Mouse (Mus musculus): ENCODE measurements around the gene Fbxw11.
"Not testable (repeated sequence)": the region's sequence is repeated elsewhere in the genome, so short reads cannot be mapped to it uniquely, and the experiment has no call there.

Fbxw11 gene

GRCm38 (mm10) chr11:32677811-32678210 lies 35.3 kb downstream of the Fbxw11 start:
- no peak for DNase-seq

- not testable (repeated sequence) for DNase-seq
Measured at GRCm38 (mm10) chr11:32679091-32679490, 36.6 kb downstream of the Fbxw11 start.

GRCm38 (mm10) chr11:32680014-32680413 lies 37.5 kb downstream of the Fbxw11 start:
- DNase-seq = peak; percentile 57

DNA sequence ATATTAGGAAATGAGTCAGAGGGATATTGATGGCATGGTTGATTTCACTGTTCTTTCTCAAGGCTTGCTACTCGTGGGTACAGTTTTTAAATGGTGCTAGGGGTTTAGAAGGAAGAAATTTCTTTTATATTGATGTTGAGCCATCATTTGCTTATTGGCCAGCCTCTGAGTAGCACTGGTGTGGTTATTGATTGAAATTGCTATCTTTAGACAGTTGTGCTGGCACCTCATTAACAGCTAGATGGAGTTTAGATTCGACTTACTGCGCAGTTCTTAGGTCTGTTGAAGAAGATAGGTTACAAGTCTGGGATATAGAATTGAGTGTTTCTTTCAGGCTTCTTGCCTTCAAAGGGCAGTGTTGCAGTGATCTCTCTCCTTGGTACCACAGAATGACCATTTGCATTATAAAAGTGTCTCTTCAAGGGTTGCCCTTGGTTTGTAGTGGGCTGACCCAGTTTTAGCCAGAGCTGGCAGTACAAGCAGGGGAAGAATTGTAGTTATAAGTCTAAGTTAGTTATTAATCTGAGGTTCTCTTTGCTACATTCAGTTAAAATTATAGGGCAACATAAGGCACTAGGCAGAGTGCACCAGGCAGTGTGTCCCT lies 38.8 kb downstream of the Fbxw11 start:
- DNase-seq = no peak

- DNase-seq = no peak
Measured at GRCm38 (mm10) chr11:32682335-32683102, 40.0 kb downstream of the Fbxw11 start.

GRCm38 (mm10) chr11:32684690-32685254 lies 42.2 kb downstream of the Fbxw11 start:
- no peak for DNase-seq

- no peak for DNase-seq
Measured at GRCm38 (mm10) chr11:32688245-32688855, 45.8 kb downstream of the Fbxw11 start.

GRCm38 (mm10) chr11:32689510-32689909 lies 47.0 kb downstream of the Fbxw11 start:
- DNase-seq = no peak

DNA sequence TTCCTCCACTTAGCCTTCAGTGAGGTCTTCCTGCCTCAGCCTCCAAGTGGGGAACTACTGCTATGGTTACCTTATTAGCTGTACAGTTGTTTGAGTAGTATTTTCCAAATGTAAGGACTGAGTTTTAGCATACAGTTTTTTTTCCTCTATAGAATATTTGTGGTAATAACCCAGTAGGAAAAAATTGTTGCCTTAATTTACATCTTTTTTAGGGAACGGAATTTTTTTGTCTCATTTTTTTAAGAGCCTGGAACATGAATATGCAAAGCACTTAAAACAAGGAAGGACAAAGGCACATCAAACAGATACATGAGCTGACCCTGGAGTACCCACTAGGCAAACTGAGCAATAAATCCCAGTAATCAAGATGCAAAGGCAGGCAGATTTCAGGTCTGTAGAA lies 50.3 kb downstream of the Fbxw11 start:
- DNase-seq = no peak

GRCm38 (mm10) chr11:32693431-32694141 lies 51.1 kb downstream of the Fbxw11 start:
- no peak for DNase-seq

DNA sequence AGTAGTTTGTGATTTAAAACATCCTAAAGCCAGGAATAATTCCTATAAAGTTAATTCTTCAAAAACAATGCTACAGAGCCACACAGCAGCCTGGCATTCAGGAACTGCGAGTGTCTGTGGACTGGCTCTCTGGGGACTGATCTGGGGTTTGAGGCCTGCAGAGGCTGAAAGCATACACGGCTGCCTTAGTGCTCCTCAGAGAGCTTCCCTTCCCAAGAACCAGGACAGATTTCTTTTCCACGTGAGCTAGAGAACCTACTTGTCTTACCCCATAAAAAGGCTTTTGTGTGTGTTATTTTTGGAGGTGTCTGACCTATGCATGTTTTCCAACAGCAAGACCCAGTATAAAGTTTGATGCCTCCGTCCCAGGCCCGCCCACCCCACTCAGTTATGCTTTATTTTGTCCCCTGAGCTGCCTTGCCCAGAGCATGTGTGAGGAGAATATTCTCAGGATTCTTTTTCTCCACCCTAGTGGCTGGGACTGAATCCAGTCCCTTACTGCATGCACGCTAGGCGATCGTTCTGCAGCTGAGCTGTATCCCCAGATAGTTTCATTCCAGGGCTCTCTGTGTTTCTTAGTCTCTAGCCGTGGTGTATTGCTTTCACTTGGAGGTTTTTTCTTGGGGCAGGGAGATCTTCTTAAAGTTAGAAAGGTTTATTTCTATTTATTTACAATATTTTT lies 51.9 kb downstream of the Fbxw11 start:
- DNase-seq = not testable (repeated sequence)

DNA sequence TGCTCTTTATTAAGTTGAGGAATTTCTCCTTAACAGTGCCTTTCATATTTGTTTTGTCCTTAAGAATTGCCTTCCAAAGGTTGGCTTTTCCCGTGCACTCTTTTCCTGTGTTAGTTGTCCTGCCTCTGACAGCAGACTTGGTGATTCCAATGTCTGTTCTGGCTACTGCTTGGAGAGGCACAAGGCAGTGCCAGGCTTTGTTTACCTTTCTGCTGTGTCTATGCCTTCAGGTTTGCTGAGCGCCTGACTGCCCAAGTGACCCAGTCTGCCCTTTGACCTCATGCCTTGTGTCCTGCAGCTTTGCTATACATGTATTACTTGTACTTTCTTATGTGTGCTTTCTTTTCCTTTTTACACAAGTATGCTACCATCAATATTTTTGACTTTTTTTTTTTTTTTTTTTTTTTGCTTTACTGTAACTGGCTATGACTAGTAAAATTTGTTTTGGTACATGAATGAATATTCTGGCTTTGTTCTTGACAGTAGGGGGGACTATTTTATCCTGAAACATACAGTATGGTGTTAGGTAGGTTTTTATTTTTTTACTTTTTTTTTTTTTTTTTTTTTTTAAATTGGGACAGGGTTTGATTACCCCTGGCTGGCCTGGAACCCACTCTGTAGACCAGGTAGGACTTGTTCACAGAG lies 54.0 kb downstream of the Fbxw11 start:
- no peak for DNase-seq

GRCm38 (mm10) chr11:32697695-32698094 lies 55.2 kb downstream of the Fbxw11 start:
- no peak for DNase-seq

GRCm38 (mm10) chr11:32699913-32700493 lies 57.5 kb downstream of the Fbxw11 start:
- no peak for DNase-seq

DNA sequence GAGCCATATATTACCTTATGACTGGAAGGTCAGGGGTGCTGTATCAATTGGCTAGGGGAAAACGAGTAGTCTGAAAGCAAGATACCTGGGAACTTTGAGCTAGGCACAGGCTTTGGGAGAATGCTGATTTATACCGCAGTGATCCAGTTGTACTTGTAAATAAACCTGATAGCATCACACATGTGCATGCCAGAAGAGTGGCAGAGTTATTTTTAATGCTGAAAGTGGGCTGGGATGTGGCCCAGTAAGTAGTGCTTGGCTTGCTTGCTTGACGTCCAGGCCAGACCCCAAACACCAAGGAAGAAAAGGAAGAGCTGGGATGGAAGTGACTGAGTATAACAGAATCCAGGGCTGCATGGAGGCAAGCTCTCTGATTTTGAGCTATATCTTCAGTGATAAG lies 59.0 kb downstream of the Fbxw11 start:
- DNase-seq = no peak

- no peak for DNase-seq
Measured at GRCm38 (mm10) chr11:32704241-32704890, 61.8 kb downstream of the Fbxw11 start.

DNA sequence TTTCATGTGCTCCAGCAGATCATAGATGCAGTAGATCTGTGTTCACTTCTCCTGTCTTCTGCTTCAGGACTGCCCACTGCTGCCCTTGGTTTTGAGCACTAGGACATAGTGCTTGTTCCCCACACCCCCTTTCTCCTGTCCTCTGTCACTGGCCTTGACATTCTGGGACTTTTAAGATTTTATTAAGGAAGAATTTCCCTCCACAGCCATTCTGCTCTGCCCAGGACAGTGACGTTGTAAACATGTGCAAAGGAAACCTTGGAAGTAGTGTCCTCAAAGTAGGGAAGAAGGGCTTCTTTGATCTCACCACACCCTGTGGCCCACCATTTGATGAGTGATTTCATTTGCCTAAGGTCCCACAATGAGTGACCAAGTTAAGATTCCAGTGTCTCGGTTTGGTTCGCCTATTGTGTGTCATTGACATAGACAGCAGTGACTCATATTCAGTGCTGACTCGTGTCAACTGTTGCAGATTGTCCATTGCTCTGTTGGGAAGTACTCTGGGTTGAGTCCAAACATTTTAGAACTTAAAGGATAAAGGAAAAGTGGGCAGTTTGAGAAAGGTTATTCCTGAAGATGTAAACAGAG lies 64.0 kb downstream of the Fbxw11 start:
- DNase-seq = no peak

DNA sequence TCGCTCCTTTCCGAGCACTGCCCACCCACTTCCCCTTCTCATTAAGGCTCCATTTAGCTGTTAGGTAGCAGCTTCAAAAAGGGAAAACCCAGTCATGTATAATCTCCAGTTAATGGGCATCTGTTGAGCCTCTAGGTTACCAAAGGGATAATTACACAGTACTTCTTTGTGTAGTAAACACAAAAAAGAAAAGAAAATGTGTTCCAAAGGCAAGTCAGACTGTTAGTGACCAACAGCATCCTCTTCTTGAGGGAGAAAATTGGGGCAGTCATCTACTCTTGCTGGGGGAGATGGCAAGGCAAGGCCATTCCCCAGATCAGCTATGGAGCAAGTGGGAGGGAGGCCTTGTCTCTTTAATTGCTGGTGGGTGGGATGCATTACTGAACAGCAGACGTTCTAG lies 65.0 kb downstream of the Fbxw11 start:
- DNase-seq = no peak

DNA sequence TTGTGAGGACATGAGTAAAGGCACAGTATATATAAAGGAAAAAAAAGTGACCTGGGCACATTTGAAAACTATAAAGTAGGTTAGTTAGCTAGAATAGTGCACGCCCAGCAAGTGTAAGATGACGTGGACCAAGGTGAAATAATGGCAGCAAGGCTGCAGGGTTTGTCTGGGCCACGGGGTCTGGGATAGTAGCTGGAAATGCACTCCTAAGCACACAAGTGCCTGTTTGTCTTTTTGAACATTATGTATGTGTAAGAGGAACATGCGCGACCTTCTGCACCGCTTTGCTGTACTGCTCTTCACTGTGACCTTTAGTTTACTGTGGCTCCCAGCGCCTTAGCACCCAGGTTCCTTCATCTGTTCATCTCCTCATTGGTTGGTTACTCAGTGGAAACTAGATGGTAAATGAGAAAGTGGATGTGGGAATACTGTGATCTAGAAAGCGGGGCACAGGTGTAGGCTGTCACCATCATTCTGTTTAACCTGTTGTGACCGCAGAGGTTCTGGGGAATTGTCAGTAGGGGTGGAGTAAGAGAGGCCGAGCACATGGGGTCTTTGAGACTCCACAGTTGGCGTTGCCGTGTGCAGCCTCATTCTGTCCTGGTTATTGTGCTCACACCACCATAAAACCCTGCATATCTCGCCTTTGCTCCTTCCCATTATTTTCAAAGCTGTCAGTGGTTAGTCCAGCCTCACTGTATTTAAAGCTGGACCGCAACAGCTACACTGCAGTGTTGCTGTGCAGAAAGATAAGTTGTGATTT lies 66.4 kb downstream of the Fbxw11 start:
- no peak for DNase-seq

DNA sequence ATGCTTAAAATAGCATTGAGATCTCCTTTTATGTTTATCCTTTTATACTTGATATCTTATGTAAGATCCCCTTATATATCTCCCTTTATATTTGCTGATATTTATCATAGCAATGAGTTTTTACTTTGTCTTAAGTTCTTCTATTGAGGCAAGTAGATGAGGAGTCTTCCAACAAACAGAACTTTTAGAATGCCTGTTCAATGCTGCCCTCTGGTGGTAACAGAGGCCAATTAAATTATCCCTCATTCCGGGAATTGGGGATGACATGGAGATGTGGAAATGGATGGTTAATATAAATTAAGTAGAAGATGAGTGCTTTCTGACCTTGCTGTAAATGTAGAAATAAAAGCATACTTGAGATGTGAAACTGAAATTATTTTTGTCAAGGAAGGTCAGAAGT lies 67.0 kb downstream of the Fbxw11 start:
- peak; percentile 57 for DNase-seq
